Mouse (Mus musculus): Measurements from ENCODE around the gene Tsacc. TPM values are rescaled to one million over a fixed set of nuclear protein-coding genes. Genes with fewer than 3 reads are reported as not detected.
A peak's percentile ranks its signal among the peaks of the same experiment; 100 is the strongest.
"Not testable (repeated sequence)": the region's sequence is repeated elsewhere in the genome, so short reads cannot be mapped to it uniquely, and the experiment has no call there.

The Tsacc gene
- polyA plus RNA-seq, 1 experiment from 2014 or later = 15.0 TPM

DNA sequence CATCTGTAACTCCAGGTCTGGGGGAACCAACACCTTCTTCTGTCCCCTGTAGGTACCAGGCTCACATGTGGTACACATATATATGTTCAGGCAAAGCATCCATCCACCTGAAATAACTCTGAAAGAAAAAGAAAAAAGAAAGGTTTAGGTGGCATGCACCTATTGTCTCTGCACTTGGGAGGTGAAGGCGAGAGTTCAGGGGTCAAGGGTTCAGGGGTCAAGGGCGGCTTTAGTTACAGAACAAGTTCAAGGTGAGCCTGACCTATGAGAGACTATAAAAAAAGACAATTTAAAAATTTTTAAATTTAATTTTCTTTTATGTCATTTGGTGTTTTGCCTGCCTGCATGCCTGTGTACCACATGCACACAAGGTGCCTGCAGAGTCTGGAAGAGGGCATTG lies 16.8 kb downstream of the Tsacc start:
- no peak for ATAC-seq (ENCODE audit: insufficient number of reproducible peaks, insufficient read depth, low FRiP score, low TSS enrichment, low read depth)
- WGBS = 90% methylated on average over 2 of the region's 2 CpGs
- H3K4me2 ChIP-seq = no peak overlapping the region
- H3K27me3 ChIP-seq = no peaks in the 10 kb centered on the region
- H3K9ac ChIP-seq = no peak overlapping the region
- no peaks in the 10 kb centered on the region for H3K4me1 ChIP-seq
- no peaks in the 10 kb centered on the region for H3K36me3 ChIP-seq
- no peaks in the 10 kb centered on the region for H3K9me3 ChIP-seq
- no peak overlapping the region for H3K4me3 ChIP-seq
- H3K27ac ChIP-seq = no peak overlapping the region

DNA sequence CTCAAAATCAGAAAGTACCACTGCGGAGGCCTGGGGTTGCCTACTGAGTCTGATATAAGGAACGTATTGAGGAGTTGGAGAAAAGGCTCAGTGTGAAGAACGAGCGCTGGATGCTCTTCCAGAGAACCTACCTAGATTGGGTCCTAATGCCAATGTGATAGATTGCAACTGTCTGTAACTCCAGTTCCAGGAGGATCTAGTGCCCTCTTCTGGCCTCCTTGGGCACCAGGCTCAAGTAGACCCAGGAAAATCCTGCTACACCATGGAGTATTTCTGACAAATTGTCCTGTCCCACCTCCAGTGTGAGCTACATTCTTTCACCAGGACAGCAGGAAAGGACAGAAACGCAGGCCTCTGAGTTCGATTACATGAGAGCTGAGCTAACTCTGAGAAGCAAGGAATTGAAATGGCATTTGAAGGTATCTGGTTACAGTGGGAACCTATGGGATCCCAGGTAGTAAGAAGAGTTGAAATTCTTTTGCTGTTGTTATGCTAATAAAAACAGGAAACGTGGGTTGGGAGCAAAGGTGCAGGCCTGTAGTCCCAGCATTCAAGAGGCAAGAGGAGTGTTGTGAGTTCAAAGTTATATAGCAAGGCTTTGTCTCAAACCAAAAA lies 20.2 kb downstream of the Tsacc start:
- ATAC-seq (ENCODE audit: insufficient number of reproducible peaks, insufficient read depth, low FRiP score, low TSS enrichment, low read depth) = no peak
- Histone ChIP-seq H3K27ac (no peak overlapping the region), H3K4me3 (no peak overlapping the region), H3K27me3 (no peaks in the 10 kb centered on the region), H3K4me2 (no peak overlapping the region), H3K36me3 (no peaks in the 10 kb centered on the region), H3K9ac (no peak overlapping the region), H3K4me1 (no peaks in the 10 kb centered on the region), H3K9me3 (no peaks in the 10 kb centered on the region)
- 35% methylated on average over 7 of the region's 7 CpGs for WGBS

GRCm38 (mm10) chr3:88276121-88276520 lies 20.7 kb downstream of the Tsacc start:
- Histone ChIP-seq H3K36me3 (no peaks in the 10 kb centered on the region), H3K4me3 (no peak overlapping the region), H3K9ac (no peak overlapping the region), H3K4me1 (no peaks in the 10 kb centered on the region), H3K27ac (no peak overlapping the region), H3K27me3 (no peaks in the 10 kb centered on the region), H3K9me3 (no peaks in the 10 kb centered on the region), H3K4me2 (no peak overlapping the region)
- 90% methylated on average over 2 of the region's 2 CpGs for WGBS
- no peak for ATAC-seq (ENCODE audit: insufficient number of reproducible peaks, insufficient read depth, low FRiP score, low TSS enrichment, low read depth)

DNA sequence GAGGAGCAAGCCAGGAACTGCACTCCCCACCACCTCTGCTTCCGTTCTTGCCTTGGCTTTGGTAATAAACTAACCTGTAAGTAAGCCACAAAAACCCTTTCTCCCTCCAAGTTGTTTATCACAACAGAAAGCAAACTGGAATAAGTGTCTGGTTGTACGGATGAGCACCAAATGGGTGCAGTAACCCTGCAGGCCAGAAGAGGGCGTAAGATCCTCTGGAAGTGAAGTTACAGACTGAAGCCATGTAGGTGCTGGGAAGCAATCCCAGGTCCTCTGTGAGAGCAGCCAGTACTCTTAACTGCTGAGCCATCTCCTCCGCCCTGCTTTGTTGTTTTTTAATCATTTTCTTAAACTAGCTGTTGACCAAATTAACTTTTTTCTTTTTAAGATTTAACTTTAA lies 22.8 kb downstream of the Tsacc start:
- WGBS = 93% methylated on average over 4 of the region's 4 CpGs
- Histone ChIP-seq H3K9me3 (no peaks in the 10 kb centered on the region), H3K9ac (no peak overlapping the region), H3K4me1 (no peaks in the 10 kb centered on the region), H3K36me3 (no peaks in the 10 kb centered on the region), H3K27me3 (no peaks in the 10 kb centered on the region), H3K4me3 (no peak overlapping the region), H3K27ac (no peak overlapping the region), H3K4me2 (no peak overlapping the region)
- ATAC-seq (ENCODE audit: insufficient number of reproducible peaks, insufficient read depth, low FRiP score, low TSS enrichment, low read depth) = no peak

- Histone ChIP-seq H3K4me3 (no peak overlapping the region), H3K4me1 (no peaks in the 10 kb centered on the region), H3K9ac (no peak overlapping the region), H3K36me3 (no peaks in the 10 kb centered on the region), H3K27me3 (no peaks in the 10 kb centered on the region), H3K4me2 (no peak overlapping the region), H3K27ac (no peak overlapping the region), H3K9me3 (no peaks in the 10 kb centered on the region)
- ATAC-seq (ENCODE audit: insufficient number of reproducible peaks, insufficient read depth, low FRiP score, low TSS enrichment, low read depth) = no peak
- WGBS = 89% methylated on average over 3 of the region's 3 CpGs
Measured at GRCm38 (mm10) chr3:88271859-88272258, 24.9 kb downstream of the Tsacc start.

DNA sequence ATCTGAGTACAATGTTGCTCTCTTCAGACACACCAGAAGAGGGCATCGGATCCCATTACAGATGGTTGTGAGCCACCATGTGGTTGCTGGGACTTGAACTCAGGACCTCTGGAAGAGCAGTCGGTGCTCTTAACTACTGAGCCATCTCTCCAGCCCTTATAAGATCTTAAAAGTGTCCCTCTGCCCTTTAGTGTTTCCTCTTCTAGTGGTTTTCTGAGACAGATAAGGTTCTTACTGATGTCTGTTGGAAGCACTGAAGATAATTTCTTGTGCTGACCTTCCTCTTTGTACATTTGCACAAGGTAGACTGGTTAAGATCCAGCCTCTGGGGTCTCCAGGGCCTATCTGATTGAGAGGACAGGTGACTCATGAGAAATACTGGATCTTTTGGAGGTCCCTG lies 25.5 kb downstream of the Tsacc start:
- not testable (repeated sequence) for H3K9ac ChIP-seq; H3K4me1 ChIP-seq; H3K36me3 ChIP-seq; ATAC-seq (ENCODE audit: insufficient number of reproducible peaks, insufficient read depth, low FRiP score, low TSS enrichment, low read depth); H3K4me3 ChIP-seq; H3K27ac ChIP-seq; H3K9me3 ChIP-seq; H3K4me2 ChIP-seq; H3K27me3 ChIP-seq
- WGBS = 94% methylated on average over 2 of the region's 2 CpGs

DNA sequence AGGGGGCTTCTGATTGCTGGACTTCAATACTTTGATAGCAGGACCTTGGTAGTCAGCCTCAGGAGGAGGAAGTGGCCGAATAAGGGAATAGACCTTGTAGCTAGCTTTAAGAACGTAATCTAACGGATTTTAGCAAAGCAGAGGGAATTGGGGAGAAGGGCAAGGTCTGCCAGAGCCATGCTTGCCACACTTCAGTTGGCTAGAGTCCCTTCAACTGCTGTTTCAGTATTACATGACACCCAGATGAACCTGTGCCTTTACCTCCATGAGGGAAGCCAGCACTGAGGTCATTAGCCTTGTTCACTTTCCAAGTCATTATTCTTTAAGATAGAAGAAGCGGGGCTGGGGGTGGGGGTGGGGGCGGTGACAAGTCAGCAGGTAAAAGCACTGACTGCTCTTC lies 27.8 kb downstream of the Tsacc start:
- H3K36me3 ChIP-seq = no peaks in the 10 kb centered on the region
- H3K27me3 ChIP-seq = no peaks in the 10 kb centered on the region
- ATAC-seq (ENCODE audit: insufficient number of reproducible peaks, insufficient read depth, low FRiP score, low TSS enrichment, low read depth) = no peak
- no peak overlapping the region for H3K9ac ChIP-seq
- WGBS = 85% methylated on average over 5 of the region's 5 CpGs
- no peaks in the 10 kb centered on the region for H3K4me1 ChIP-seq
- H3K4me3 ChIP-seq = no peak overlapping the region
- no peak overlapping the region for H3K27ac ChIP-seq
- no peak overlapping the region for H3K4me2 ChIP-seq
- no peaks in the 10 kb centered on the region for H3K9me3 ChIP-seq

- H3K4me2 ChIP-seq; ATAC-seq (ENCODE audit: insufficient number of reproducible peaks, insufficient read depth, low FRiP score, low TSS enrichment, low read depth); H3K4me1 ChIP-seq; H3K9me3 ChIP-seq; H3K27me3 ChIP-seq; H3K27ac ChIP-seq; H3K9ac ChIP-seq; H3K4me3 ChIP-seq; H3K36me3 ChIP-seq: not testable (repeated sequence)
- WGBS = 78% methylated on average over 6 of the region's 6 CpGs
Measured at GRCm38 (mm10) chr3:88268014-88268413, 28.8 kb downstream of the Tsacc start.

DNA sequence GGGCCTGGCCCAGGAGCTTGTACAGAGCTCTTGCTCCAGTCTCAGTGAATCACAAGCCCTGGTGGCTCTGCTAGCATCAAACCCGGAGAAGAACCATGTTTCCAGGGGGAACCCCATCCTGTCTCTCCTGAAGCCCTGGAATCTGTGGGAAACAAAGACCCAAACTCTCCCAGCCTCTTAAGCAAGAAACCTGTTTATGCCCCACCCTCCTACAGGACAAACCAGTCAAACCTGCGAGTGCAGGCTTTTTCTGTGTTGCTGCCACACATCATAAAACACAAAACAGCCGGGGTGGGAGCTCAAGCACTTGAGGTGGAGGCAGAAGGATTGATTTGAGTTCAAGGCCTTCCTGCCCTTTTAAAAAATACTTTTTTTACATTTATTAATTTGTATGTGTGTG lies 34.5 kb downstream of the Tsacc start:
- H3K27me3 ChIP-seq = no peaks in the 10 kb centered on the region; the same call in 1 of the 2 replicates
- H3K9me3 ChIP-seq = no peaks in the 10 kb centered on the region
- no peaks in the 10 kb centered on the region for H3K4me1 ChIP-seq
- no peak overlapping the region for H3K4me2 ChIP-seq
- H3K27ac ChIP-seq = peak overlapping the region; percentile 81
- ATAC-seq (ENCODE audit: insufficient number of reproducible peaks, insufficient read depth, low FRiP score, low TSS enrichment, low read depth) = no peak
- no peak overlapping the region for H3K4me3 ChIP-seq
- no peak overlapping the region for H3K9ac ChIP-seq
- H3K36me3 ChIP-seq = no peaks in the 10 kb centered on the region
- WGBS = 52% methylated on average over 3 of the region's 3 CpGs

GRCm38 (mm10) chr3:88256382-88256781 lies 40.4 kb downstream of the Tsacc start:
- Histone ChIP-seq H3K4me3 (no peak overlapping the region), H3K27me3 (peaks cover 55% of the 10 kb centered on the region), H3K36me3 (no peaks in the 10 kb centered on the region), H3K4me2 (no peak overlapping the region), H3K9ac (no peak overlapping the region), H3K9me3 (no peaks in the 10 kb centered on the region), H3K4me1 (peaks cover 7% of the 10 kb centered on the region), H3K27ac (no peak overlapping the region)
- 77% methylated on average over 7 of the region's 7 CpGs for WGBS
- ATAC-seq (ENCODE audit: insufficient number of reproducible peaks, insufficient read depth, low FRiP score, low TSS enrichment, low read depth) = no peak

GRCm38 (mm10) chr3:88255950-88256349 lies 40.8 kb downstream of the Tsacc start:
- peaks cover 7% of the 10 kb centered on the region for H3K4me1 ChIP-seq
- H3K4me3 ChIP-seq = no peak overlapping the region
- peaks cover 55% of the 10 kb centered on the region for H3K27me3 ChIP-seq
- 57% methylated on average over 6 of the region's 6 CpGs for WGBS
- H3K36me3 ChIP-seq = no peaks in the 10 kb centered on the region
- H3K9me3 ChIP-seq = no peaks in the 10 kb centered on the region
- no peak overlapping the region for H3K4me2 ChIP-seq
- no peak overlapping the region for H3K27ac ChIP-seq
- H3K9ac ChIP-seq = no peak overlapping the region
- ATAC-seq (ENCODE audit: insufficient number of reproducible peaks, insufficient read depth, low FRiP score, low TSS enrichment, low read depth) = no peak

DNA sequence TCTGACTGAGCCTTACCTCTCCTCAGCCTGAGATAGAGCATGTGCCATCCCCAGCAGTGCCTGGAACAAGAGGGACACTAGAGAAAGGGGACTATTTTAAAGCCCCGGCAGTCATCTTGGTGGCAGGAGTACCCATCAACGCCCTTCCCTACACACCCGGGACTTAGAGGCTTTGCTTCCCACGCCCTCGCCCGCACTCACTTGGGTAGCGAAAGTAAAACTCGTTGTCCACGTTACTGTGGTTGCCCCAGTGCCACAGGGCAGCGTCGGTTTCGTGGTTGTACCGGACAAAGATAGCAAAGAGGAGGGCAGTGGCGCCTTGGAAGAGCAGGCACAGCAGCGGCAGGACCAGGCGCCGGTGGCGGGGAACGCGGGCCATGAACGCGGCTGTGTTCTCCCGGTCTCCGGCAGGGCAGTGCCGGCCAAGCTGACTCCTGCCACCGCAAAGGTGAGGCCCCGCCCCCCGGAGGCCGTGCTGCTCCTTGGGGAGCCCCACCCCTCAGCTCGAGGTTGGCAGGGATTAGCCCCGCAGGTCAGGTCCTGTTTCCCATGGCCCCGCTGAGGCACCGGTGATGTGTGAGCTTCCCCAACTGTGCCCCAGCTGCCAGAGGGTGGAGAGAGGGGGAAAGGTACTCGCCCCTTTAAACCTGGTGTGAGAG lies 42.4 kb downstream of the Tsacc start, which contains the start of gene Rhbg:
Gene Rhbg, minus strand, starts transcription at position 442 of the 659 bp plus-strand sequence.
- 2% methylated on average over 34 of the region's 34 CpGs for WGBS
- H3K27ac ChIP-seq = no peak within 1 kb of the TSS
- ATAC-seq (ENCODE audit: insufficient number of reproducible peaks, insufficient read depth, low FRiP score, low TSS enrichment, low read depth) = no peak

More for the DNA sequence above, 42.4 kb downstream of the Tsacc start, which contains the start of gene Rhbg:
- H3K9ac ChIP-seq = peak within 1 kb of the TSS; percentile 66
- peak within 1 kb of the TSS; percentile 46 for H3K4me3 ChIP-seq
- peak within 1 kb of the TSS; percentile 73 for H3K4me2 ChIP-seq
- H3K9me3 ChIP-seq = no peaks in the 10 kb centered on the region
- no peaks in the 10 kb centered on the region for H3K36me3 ChIP-seq
- H3K27me3 ChIP-seq = peaks cover 55% of the 10 kb centered on the region
- H3K4me1 ChIP-seq = peaks cover 7% of the 10 kb centered on the region

All from embryonic facial prominence, embryonic 13.5 days (tissue).